Mouse (Mus musculus) limb, embryonic 12.5 days (tissue): Measurements from ENCODE around the gene Rdh5. TPM values are rescaled to one million over a fixed set of nuclear protein-coding genes. Genes with fewer than 3 reads are reported as not detected.

Experiments
- ATAC-seq: fragments of 200-750 bp; cut with Nextera tagmentation; 2 replicates; pipeline ENCODE4 v1.8.0; 2017; ENCODE audit warnings: low read depth, moderate TSS enrichment; ENCODE audit not compliant: insufficient number of reproducible peaks, insufficient read depth, low FRiP score, low TSS enrichment
- H3K27ac ChIP-seq: fragments of 300-500 bp; sonication (generic); 2 replicates; pipeline ENCODE4 v1.5.1; 2016; ENCODE audit warnings: mild to moderate bottlenecking, moderate library complexity
- H3K27me3 ChIP-seq: fragments of 300-500 bp; sonication (generic); 2 replicates; pipeline ENCODE4 v1.6.1; 2016; ENCODE audit warnings: mild to moderate bottlenecking, moderate library complexity
- H3K36me3 ChIP-seq: fragments of 300-500 bp; sonication (generic); 2 replicates; pipeline ENCODE4 v1.6.1; 2016; ENCODE audit warnings: mild to moderate bottlenecking, moderate library complexity
- H3K4me1 ChIP-seq: fragments of 300-500 bp; sonication (generic); replicated peaks from 2 replicates; pipeline ENCODE4 v1.6.1; 2016
- H3K4me2 ChIP-seq: fragments of 300-500 bp; sonication (generic); 2 replicates; pipeline ENCODE4 v1.6.1; 2016; ENCODE audit warnings: mild to moderate bottlenecking, moderate library complexity
- H3K4me3 ChIP-seq: fragments of 300-500 bp; sonication (generic); replicated peaks from 2 replicates; pipeline ENCODE4 v1.5.1; 2016; ENCODE audit warnings: mild to moderate bottlenecking
- H3K9ac ChIP-seq: fragments of 300-500 bp; sonication (generic); replicated peaks from 2 replicates; pipeline ENCODE4 v1.6.1; 2016; ENCODE audit warnings: mild to moderate bottlenecking, moderate library complexity
- H3K9me3 ChIP-seq: fragments of 300-500 bp; sonication (generic); 2 replicates; pipeline ENCODE4 v1.6.1; 2016; ENCODE audit warnings: mild to moderate bottlenecking, moderate library complexity
- WGBS: fragments of 180-500 bp; shearing (Covaris S2); methylation state at CpG from one replicate; pipeline ENCODE4 v1.1.7; 2016; 5-methylcytosine and 5-hydroxymethylcytosine counted together
- polyA plus RNA-seq: library from polyadenylated mRNA; unstranded; fragments of >200 nt; fragmentation: Nextera tagmentation; extraction: Ambion mirVana; gene quantifications from 2 replicates; pipeline ENCODE4 v1.2.1, GENCODE M21; 2016

Rdh5 gene
- polyA plus RNA-seq, 1 experiment from 2014 or later = 11.4 TPM

DNA sequence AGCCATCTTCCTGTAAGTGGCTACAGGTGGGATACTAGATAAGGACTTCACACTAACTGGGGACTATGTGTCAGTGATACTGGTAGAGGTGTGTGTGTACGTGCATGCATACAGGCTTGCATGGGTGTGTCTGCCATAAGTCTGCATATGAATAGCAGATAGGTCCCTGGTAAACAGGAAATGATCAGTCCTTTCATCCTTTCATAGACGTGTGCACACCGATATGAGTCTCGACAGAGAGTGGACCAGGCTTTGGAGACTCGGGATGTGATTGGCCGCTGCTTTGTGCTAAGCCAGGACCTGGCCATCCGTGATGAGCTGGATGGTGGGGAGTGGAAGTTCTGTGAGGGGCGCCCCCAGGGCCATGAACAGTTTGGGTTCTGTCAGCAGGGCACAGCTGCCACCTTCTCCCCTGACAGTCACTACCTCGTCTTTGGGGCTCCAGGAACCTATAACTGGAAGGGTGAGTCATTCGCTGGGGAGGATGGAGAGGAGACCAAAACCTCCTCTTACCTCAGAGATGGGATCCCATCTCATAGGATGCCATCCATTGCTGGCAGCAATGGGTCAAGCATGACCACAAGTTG, 17.9 kb upstream of the Rdh5 start:
- no peak for ATAC-seq
- Histone ChIP-seq H3K4me1 (no peaks in the 10 kb centered on the region), H3K4me2 (no peak overlapping the region), H3K9me3 (no peaks in the 10 kb centered on the region), H3K9ac (no peak overlapping the region), H3K27me3 (peaks cover 23% of the 10 kb centered on the region), H3K27ac (no peak overlapping the region), H3K36me3 (no peaks in the 10 kb centered on the region), H3K4me3 (no peak overlapping the region)
- WGBS = 83% methylated on average over 10 of the region's 10 CpGs

DNA sequence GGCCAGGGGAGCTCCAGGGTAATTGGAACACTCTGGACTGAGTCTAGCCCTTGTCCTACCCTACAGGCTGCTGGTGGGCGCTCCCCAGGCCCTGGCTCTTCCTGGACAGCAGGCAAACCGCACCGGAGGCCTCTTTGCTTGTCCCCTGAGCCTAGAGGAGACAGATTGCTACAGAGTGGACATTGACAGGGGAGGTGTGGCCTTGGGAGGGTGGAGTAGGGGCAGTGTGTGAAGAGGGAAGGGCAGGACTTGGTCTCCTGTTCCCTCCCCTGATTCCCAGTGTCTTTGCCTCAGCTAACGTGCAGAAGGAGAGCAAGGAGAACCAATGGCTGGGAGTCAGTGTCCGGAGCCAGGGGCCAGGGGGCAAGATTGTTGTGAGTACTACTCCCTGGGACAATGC, 16.3 kb upstream of the Rdh5 start:
- H3K9ac ChIP-seq = no peak overlapping the region
- H3K4me2 ChIP-seq = no peak overlapping the region
- no peaks in the 10 kb centered on the region for H3K36me3 ChIP-seq
- H3K4me1 ChIP-seq = 0 out of 2 replicates have a peak, but pooled peaks cover 4% of the 10 kb centered on the region
- H3K27ac ChIP-seq = no peak overlapping the region
- no peak for ATAC-seq
- H3K9me3 ChIP-seq = no peaks in the 10 kb centered on the region
- WGBS = 53% methylated on average over 5 of the region's 5 CpGs
- no peak overlapping the region for H3K4me3 ChIP-seq
- peaks cover 39% of the 10 kb centered on the region for H3K27me3 ChIP-seq

DNA sequence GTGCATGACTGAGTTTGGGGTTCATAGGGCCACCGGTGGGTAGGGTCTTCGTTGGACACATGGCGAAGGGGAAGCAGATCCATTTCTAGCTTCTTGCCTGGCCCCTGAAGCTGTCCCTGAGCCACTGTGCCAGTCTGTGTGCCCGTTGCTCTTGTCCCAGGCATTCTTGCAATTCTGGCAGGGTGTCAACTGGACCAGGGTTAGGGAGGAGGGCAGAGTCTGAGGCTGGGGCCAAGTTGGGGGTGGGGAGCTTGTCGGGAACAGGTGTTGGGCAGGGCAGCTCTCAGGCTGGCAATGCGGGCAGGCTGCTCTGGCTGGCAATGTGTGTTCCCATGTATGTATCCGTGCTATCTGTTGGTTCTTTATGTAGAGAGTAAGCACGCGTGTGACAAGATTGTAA, 15.8 kb upstream of the Rdh5 start:
- ATAC-seq = no peak
- Histone ChIP-seq H3K9me3 (no peaks in the 10 kb centered on the region), H3K27ac (no peak overlapping the region), H3K4me1 (peaks cover 8% of the 10 kb centered on the region; the same call in 1 of the 2 replicates), H3K4me2 (no peak overlapping the region), H3K9ac (no peak overlapping the region), H3K36me3 (no peaks in the 10 kb centered on the region), H3K4me3 (no peak overlapping the region), H3K27me3 (peaks cover 44% of the 10 kb centered on the region)
- WGBS = 82% methylated on average over 9 of the region's 9 CpGs

DNA sequence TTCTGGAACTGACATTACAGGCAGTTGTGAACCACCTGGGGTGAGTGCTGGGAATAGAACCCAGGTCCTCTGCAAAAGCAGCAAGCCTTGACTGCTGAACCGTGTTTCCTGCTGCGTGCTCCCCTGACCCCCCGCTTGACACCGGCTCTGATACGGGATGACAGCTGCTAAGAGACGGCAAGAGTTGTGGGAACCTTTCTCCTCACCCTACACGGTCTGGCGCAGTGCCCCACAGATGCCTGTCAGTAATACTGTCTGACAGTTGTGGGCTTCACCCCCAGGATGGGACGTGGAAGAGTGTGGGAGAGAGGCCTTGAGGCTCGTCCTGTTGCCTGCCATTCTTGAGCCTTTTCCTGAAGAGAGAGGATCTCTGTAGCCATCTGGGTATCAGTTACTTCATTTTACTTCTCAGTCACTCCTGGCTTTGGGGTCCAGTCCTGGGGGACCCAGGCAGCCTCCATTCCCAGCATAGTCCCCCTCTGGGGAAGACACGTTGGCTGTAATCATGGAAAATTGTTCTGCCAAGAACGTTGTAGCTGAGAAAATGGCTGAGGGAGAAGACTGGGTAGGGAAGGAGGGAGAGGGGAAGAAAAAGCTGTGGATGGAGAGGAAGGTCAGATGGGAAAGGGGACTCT, 15.2 kb upstream of the Rdh5 start:
- no peak overlapping the region for H3K9ac ChIP-seq
- no peaks in the 10 kb centered on the region for H3K9me3 ChIP-seq
- WGBS = 71% methylated on average over 12 of the region's 12 CpGs
- H3K4me2 ChIP-seq = no peak overlapping the region
- H3K27me3 ChIP-seq = peaks cover 50% of the 10 kb centered on the region
- peaks cover 9% of the 10 kb centered on the region; the same call in 1 of the 2 replicates for H3K4me1 ChIP-seq
- no peak for ATAC-seq
- no peaks in the 10 kb centered on the region for H3K36me3 ChIP-seq
- H3K27ac ChIP-seq = no peak overlapping the region
- H3K4me3 ChIP-seq = no peak overlapping the region

DNA sequence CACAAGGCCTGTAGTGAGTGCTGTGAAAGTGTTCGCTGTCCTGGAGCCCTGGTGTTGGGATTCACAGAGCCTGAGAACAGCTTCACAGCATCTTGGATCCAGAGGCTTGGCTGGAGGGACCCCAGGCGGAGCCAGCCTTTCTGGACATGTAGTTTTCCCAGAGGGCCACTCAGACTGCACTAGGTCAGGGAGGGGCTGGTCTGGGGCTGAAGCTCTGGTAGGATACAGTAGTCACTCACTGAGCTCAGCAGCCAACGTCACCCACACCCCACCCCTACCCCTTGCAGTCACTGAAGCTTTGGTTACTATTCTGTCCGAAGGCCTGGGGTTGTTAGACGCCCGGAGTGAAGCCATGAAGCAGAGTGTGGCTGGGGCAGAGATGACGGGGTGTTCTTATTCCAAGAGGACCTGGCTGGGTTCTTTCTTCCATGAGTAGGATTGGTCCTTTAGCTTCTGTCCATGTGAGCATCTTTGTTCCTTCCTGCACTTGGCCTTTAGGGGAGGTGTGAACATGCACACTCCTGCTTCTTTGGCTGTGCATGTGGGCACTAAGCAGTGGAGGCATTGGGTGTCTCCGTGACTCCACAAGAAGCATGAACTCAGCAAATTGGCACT, 13.2 kb upstream of the Rdh5 start:
- 75% methylated on average over 8 of the region's 8 CpGs for WGBS
- Histone ChIP-seq H3K9ac (no peak overlapping the region), H3K4me1 (peaks cover 9% of the 10 kb centered on the region; the same call in 1 of the 2 replicates), H3K36me3 (no peaks in the 10 kb centered on the region), H3K4me3 (no peak overlapping the region), H3K4me2 (no peak overlapping the region), H3K9me3 (no peaks in the 10 kb centered on the region), H3K27me3 (peaks cover 66% of the 10 kb centered on the region), H3K27ac (no peak overlapping the region)
- no peak for ATAC-seq

DNA sequence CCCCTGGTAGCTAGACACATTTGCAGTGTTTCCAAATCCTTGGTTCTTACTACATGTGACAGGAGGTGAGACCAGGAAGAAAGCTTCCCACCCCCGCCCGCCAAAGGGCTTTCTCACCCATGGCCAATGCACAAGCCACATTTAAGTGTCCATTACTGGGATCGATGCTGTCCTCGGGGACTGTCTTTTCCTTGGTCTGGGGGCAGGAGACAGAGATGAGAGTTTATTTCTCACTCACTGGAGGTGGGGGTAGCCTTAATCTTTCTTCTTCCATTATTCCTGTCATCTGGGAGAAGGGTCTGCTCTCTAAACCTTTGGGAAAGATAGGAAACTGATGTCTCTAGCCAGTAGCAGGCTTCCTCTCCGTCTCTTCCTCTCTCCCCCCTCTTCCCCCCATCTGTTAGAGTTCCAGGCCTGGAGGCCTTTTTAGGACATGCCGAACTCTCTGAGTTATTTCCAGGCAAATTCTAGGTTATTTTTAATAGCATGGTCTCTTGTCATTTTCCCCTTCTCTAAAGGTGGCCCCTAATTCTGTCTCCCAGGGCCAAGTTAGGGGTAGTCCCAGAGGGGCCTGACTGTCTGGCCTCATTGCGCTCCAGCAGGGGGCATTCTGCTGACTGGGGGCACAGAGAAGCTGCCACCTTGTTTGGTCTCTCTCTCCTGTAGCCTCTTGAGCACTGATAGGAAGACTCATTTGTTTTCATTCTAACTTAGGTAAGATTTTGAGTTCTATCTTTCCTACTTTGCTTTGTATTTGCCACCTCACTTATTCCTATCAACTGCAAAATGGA, 12.5 kb upstream of the Rdh5 start:
- no peak overlapping the region for H3K4me2 ChIP-seq
- WGBS = 63% methylated on average over 7 of the region's 7 CpGs
- H3K4me3 ChIP-seq = no peak overlapping the region

DNA sequence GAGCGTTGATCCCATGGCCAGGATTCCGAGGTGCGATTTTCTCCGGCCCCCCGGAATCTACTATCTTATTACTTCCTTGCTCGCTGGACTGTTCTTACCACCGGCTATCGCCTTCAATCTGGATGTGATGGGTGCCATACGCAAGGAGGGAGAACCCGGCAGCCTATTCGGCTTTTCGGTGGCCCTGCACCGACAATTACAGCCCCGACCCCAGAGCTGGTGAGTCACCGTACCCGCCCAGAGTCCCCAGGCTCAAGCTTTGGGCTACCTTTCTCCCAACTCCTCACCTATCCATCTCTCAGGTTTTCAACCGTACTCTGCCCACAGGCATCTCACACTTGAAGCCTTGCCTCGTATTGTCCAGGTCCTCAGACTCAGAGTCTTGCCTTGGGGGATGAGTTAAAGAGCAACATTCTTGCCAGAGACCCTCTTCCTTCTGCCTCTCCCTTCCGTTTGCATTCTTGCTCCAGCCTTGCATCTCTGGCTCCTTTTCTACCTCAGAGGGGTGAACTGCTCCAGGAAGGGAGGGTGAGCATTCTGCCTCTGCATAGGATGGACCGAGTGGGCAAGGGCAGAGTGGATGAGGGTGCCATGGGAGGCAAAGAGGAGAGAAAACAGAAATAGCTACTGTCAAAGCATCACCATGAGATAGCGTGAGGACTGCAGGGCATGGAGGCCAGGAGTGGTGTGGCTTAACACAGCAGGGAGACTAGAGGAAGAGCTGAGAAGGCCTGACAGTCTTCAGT, 11.5 kb upstream of the Rdh5 start:
- H3K9ac ChIP-seq = peak overlapping the region; percentile 45; the same call in 1 of the 2 replicates
- H3K36me3 ChIP-seq = no peaks in the 10 kb centered on the region
- no peak for ATAC-seq
- 3% methylated on average over 21 of the region's 21 CpGs for WGBS
- peaks cover 9% of the 10 kb centered on the region; the same call in 1 of the 2 replicates for H3K4me1 ChIP-seq
- peaks cover 81% of the 10 kb centered on the region for H3K27me3 ChIP-seq
- no peak overlapping the region for H3K27ac ChIP-seq
- peak overlapping the region; percentile 43 for H3K4me3 ChIP-seq
- H3K9me3 ChIP-seq = no peaks in the 10 kb centered on the region
- peak overlapping the region; percentile 78 for H3K4me2 ChIP-seq

More for the DNA sequence above, 12.5 kb upstream of the Rdh5 start:
- Histone ChIP-seq H3K9ac (no peak overlapping the region), H3K27ac (no peak overlapping the region), H3K27me3 (peaks cover 73% of the 10 kb centered on the region), H3K4me1 (peaks cover 9% of the 10 kb centered on the region; the same call in 1 of the 2 replicates), H3K9me3 (no peaks in the 10 kb centered on the region), H3K36me3 (no peaks in the 10 kb centered on the region)
- ATAC-seq = no peak

DNA sequence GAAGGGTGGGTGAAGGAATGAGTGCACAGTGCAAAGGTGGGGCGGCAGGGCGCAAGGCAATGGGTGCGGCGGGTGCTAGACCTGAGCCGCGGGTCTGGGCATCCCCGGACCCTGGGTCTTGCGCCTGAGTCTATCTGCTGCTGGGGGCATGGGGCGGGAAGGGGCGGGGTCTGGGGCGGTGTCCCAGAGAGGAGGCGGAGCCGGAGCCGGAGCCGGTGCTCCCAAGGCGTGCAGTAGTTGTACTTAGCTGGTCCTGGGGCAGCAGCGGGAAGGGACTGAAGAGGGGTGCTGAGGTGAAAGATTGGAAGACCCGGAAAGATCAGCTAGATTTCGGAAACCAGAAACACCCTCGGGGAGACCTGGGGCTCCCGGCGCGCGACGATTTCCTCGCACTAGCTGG, 10.9 kb upstream of the Rdh5 start, which contains the start of gene Itga7:
Itga7 (plus strand) TSS at position 245 of the 400 bp plus-strand sequence.
- peak within 1 kb of the TSS; percentile 45; the same call in 1 of the 2 replicates for H3K9ac ChIP-seq
- H3K27me3 ChIP-seq = peaks cover 85% of the 10 kb centered on the region
- peak within 1 kb of the TSS; percentile 43 for H3K4me3 ChIP-seq
- H3K9me3 ChIP-seq = no peaks in the 10 kb centered on the region
- under 1% methylated on average over 26 of the region's 26 CpGs for WGBS
- no peak within 1 kb of the TSS for H3K27ac ChIP-seq
- peaks cover 9% of the 10 kb centered on the region; the same call in 1 of the 2 replicates for H3K4me1 ChIP-seq
- H3K4me2 ChIP-seq = peak within 1 kb of the TSS; percentile 78
- ATAC-seq = peak; percentile 84
- no peaks in the 10 kb centered on the region for H3K36me3 ChIP-seq

DNA sequence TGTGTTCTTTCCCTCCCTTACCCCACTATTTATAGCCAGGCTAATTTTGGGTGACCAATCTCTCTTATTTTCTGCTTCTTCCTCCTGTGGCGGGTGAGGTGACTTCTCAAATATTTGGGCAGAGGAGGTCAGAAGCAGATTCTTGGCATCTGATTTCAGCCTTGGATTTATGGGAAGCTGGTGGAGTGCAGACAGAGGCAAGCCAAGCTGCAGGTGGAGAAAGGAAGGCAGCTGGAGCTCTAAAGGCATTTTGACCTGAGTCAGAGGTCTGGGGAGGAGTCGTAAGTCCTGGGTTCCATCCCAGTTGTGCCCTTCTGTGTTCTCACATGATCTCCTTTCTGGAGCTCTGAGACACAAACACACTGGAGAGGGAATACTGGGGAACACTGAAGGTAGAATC, 8.8 kb upstream of the Rdh5 start:
- no peaks in the 10 kb centered on the region for H3K36me3 ChIP-seq
- H3K27ac ChIP-seq = no peak overlapping the region
- WGBS = 55% methylated on average over 2 of the region's 2 CpGs
- ATAC-seq = no peak
- H3K4me2 ChIP-seq = no peak overlapping the region
- no peaks in the 10 kb centered on the region for H3K9me3 ChIP-seq
- no peak overlapping the region for H3K4me3 ChIP-seq
- peaks cover 9% of the 10 kb centered on the region; the same call in 1 of the 2 replicates for H3K4me1 ChIP-seq
- no peak overlapping the region for H3K9ac ChIP-seq
- peaks cover 87% of the 10 kb centered on the region for H3K27me3 ChIP-seq

DNA sequence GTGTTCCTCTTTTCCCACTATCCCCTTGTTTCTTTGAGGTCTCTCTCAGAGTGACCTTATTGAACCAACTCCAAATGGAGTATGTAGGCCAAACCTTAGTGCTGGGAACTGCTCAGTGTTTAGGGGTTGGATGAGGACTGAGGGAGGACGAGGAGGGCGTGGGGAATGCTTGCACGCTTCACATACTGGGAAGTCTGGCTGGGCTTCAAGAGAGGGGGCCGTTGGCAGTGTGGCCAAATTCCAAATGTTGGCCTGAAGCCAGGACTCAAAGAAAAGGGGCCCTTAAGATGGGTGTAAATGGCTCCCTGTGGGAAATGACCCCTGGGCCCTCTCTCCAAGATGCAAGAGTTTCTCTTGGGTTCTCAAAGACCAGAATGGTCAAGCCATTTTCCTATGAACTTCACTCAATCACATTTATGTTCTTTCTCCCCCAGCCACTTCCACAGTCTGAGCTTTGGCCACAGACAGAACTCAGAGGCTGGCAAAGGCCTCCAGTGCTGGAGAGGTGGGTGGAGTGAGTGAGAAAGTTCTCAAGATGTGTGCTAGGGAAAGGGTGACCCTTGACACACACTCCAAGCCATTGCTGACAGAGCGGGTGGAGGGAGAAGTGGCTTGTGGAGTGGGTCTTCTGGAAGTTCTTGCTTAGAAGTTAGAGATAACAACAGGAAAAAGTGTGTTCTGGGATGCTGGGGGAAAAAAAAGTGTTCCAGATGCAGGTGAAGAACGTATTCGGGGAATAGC, 7.1 kb upstream of the Rdh5 start:
- H3K4me1 ChIP-seq = peaks cover 9% of the 10 kb centered on the region; the same call in 1 of the 2 replicates
- 67% methylated on average over 7 of the region's 7 CpGs for WGBS
- no peaks in the 10 kb centered on the region for H3K36me3 ChIP-seq
- no peak overlapping the region for H3K4me2 ChIP-seq
- no peak overlapping the region for H3K9ac ChIP-seq
- no peak for ATAC-seq
- no peak overlapping the region for H3K27ac ChIP-seq
- no peak overlapping the region for H3K4me3 ChIP-seq
- no peaks in the 10 kb centered on the region for H3K9me3 ChIP-seq
- peaks cover 70% of the 10 kb centered on the region for H3K27me3 ChIP-seq
